In the genomic region with DNA sequence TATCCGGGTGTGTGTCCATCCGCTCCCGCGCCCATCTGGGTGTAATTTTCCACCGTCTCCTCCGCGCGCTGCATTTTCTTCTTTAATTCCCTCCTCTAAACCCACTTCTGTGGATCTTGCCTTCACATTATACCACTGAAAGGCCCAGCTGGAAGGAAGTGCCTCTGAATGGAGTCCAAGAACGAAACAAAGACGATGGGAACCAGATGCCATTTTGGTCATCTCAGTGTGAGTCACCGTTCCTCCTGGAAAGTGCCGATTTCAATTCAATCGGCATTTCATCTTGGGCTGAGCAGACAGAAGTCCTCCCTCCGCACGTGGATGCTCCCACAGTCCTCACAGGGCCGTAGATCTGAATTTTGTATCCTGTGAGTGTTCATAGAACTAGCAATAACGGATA, we compare ENCODE assay signal across 16 mouse cellular contexts.
DNase-seq lines count a peak whose midpoint lies in the region; ATAC-seq lines count a peak whose summit lies in the region.
"Had no signal": no experiment of that assay in that cellular context is flagged by ENCODE, and none has a peak within 500 bp of the region (broad histone marks: within the 10 kb centered on the region; RNA-seq: fewer than 3 reads in every experiment).

No protein-coding gene starts in this region.

- H3K27ac ChIP-seq in limb, embryonic 15.5 days, result no peak overlapping the region; the same call in 1 of the 2 replicates
- H3K27ac ChIP-seq: hindbrain, embryonic 12.5 days; kidney, postnatal 0 days; liver, embryonic 13.5 days; neural tube, embryonic 12.5 days had no signal

- H3K4me3 ChIP-seq in limb, embryonic 15.5 days, result no peak overlapping the region
- H3K4me3 ChIP-seq: hindbrain, embryonic 12.5 days; liver, embryonic 13.5 days; neural tube, embryonic 12.5 days had no signal

- peak; percentile 79 for ATAC-seq in frontal cortex, adult (ENCODE audit: low TSS enrichment)
- ATAC-seq in limb, embryonic 15.5 days (ENCODE audit: insufficient number of reproducible peaks, low FRiP score, low TSS enrichment, low read depth), result no peak
- no peak for ATAC-seq in cerebellum, adult (ENCODE audit: insufficient number of reproducible peaks, low FRiP score, low TSS enrichment)
- ATAC-seq: intestine, embryonic 16.5 days; midbrain, embryonic 16.5 days had no signal

- H3K9me3 ChIP-seq in limb, embryonic 15.5 days, result no peaks in the 10 kb centered on the region
- H3K9me3 ChIP-seq: hindbrain, embryonic 12.5 days; liver, embryonic 13.5 days; neural tube, embryonic 12.5 days had no signal

- WGBS in limb, embryonic 15.5 days, result 66% methylated on average over 17 of the region's 17 CpGs

- no peaks in the 10 kb centered on the region for H3K36me3 ChIP-seq in limb, embryonic 15.5 days
- H3K36me3 ChIP-seq: hindbrain, embryonic 12.5 days; liver, embryonic 13.5 days; neural tube, embryonic 12.5 days had no signal

- no peaks in the 10 kb centered on the region for H3K27me3 ChIP-seq in limb, embryonic 15.5 days
- H3K27me3 ChIP-seq: hindbrain, embryonic 12.5 days; liver, embryonic 13.5 days; neural tube, embryonic 12.5 days had no signal

- no peak overlapping the region for H3K9ac ChIP-seq in limb, embryonic 15.5 days
- H3K9ac ChIP-seq: hindbrain, embryonic 12.5 days; liver, embryonic 13.5 days; neural tube, embryonic 12.5 days had no signal

- DNase-seq in frontal cortex, postnatal 10 days (ENCODE audit: low spot score in 2 of 2), result no peak
- peak; percentile 18 to 31 for DNase-seq in layer of hippocampus, adult 18-20 months (ENCODE audit: low spot score in 2 of 2)
- DNase-seq in layer of hippocampus, adult 9-10 months (ENCODE audit: low spot score), result no peak
- DNase-seq in NIH3T3 (ENCODE audit: low read depth), result peak; percentile 76
- no peak for DNase-seq in cerebellum, adult 9-10 months
- DNase-seq: cerebellum, adult 11-12 months; liver, embryonic 13.5 days; thymus, postnatal 14 days had no signal

- H3K4me2 ChIP-seq in limb, embryonic 15.5 days, result 0 out of 2 replicates have a peak overlapping the region, but pooled peaks have one; percentile 19
- H3K4me2 ChIP-seq: hindbrain, embryonic 12.5 days; liver, embryonic 13.5 days; neural tube, embryonic 12.5 days had no signal

- no peaks in the 10 kb centered on the region for H3K4me1 ChIP-seq in limb, embryonic 15.5 days
- H3K4me1 ChIP-seq: hindbrain, embryonic 12.5 days; liver, embryonic 13.5 days; neural tube, embryonic 12.5 days had no signal

Comparison
In these comparisons a context has a peak if more than half of its experiments do, and no peak if none do; other contexts are left out.
1. DNase-seq: peak in layer of hippocampus, adult 18-20 months (2 of 2) and NIH3T3 (single experiment); none in frontal cortex, postnatal 10 days (0 of 2), layer of hippocampus, adult 9-10 months (single experiment) and cerebellum, adult 9-10 months (single experiment).